12 mouse cellular contexts compared by ENCODE assay signal in the genomic region with DNA sequence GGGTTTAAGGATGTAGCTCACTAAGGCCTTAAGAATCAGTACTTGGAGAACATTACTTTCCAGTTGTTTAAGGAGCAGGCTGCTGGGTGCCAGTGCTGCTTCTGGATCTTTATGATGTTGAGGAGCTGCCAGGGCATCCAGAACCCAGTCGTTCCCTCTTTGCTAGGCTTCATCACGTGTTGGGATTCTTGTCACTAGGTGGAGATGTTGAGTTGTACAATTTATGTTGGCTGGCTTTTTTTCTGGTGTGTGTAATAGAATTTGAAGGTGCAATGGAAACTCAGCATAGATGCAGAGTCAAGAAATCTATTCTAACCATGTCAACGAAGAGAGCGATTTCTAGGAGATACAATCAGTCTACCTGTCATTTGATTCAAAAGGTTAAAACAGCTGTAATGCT.
DNase-seq lines count a peak whose midpoint lies in the region; ATAC-seq lines count a peak whose summit lies in the region.
"Had no signal": no experiment of that assay in that cellular context is flagged by ENCODE, and none has a peak within 500 bp of the region (broad histone marks: within the 10 kb centered on the region; RNA-seq: fewer than 3 reads in every experiment).

No protein-coding gene starts in this region.

- no peaks in the 10 kb centered on the region for H3K9me3 ChIP-seq in kidney, embryonic 16.5 days (ENCODE audit: low read length)
- H3K9me3 ChIP-seq: limb, embryonic 13.5 days; midbrain, embryonic 10.5 days had no signal

- ATAC-seq in kidney, embryonic 16.5 days (ENCODE audit: low FRiP score, low TSS enrichment) = no peak
- ATAC-seq: inflammation-experienced regulatory T-cells, adult 6 months had no signal

- H3K4me3 ChIP-seq in kidney, embryonic 16.5 days (ENCODE audit: low read length) = no peak overlapping the region
- H3K4me3 ChIP-seq: limb, embryonic 13.5 days; midbrain, embryonic 10.5 days had no signal

- no peaks in the 10 kb centered on the region for H3K27me3 ChIP-seq in kidney, embryonic 16.5 days (ENCODE audit: insufficient read depth, low read length)
- H3K27me3 ChIP-seq: limb, embryonic 13.5 days had no signal

- H3K4me2 ChIP-seq in kidney, embryonic 16.5 days (replicated peaks; ENCODE audit: low read depth, low read length) = no peak overlapping the region
- H3K4me2 ChIP-seq: limb, embryonic 13.5 days had no signal

- DNase-seq in adrenal gland, postnatal 36 days = peak; percentile 1
- DNase-seq in adrenal gland, postnatal 25 days = no peak
- DNase-seq in kidney, adult 9 months = peak; percentile 31
- DNase-seq in ZHBTc4 (ENCODE audit: low read depth, low spot score) = peak; percentile 30
- DNase-seq in lung, postnatal 25 days (ENCODE audit: low spot score) = peak; percentile 11
- no peak for DNase-seq in cerebellum, adult 11 months
- no peak for DNase-seq in layer of hippocampus, adult 9-11 months
- DNase-seq: heart, adult 11 months had no signal

- H3K27ac ChIP-seq in kidney, embryonic 16.5 days (ENCODE audit: low read length) = no peak overlapping the region
- H3K27ac ChIP-seq: limb, embryonic 13.5 days; midbrain, embryonic 10.5 days had no signal

- no peak overlapping the region for H3K9ac ChIP-seq in kidney, embryonic 16.5 days (replicated peaks; ENCODE audit: low read length)
- H3K9ac ChIP-seq: limb, embryonic 13.5 days had no signal

- WGBS in kidney, embryonic 16.5 days = 55% methylated on average over 4 of the region's 4 CpGs

- H3K4me1 ChIP-seq in kidney, embryonic 16.5 days (ENCODE audit: insufficient read depth, low read length) = no peaks in the 10 kb centered on the region
- H3K4me1 ChIP-seq: limb, embryonic 13.5 days had no signal

- no peaks in the 10 kb centered on the region for H3K36me3 ChIP-seq in kidney, embryonic 16.5 days (ENCODE audit: insufficient read depth, low read length)
- H3K36me3 ChIP-seq: limb, embryonic 13.5 days; midbrain, embryonic 10.5 days had no signal

Comparison
In these comparisons a context has a peak if more than half of its experiments do, and no peak if none do; other contexts are left out.
1. DNase-seq: peak in adrenal gland, postnatal 36 days (2 of 2), kidney, adult 9 months (single experiment), ZHBTc4 (single experiment) and lung, postnatal 25 days (single experiment); none in adrenal gland, postnatal 25 days (single experiment), cerebellum, adult 11 months (single experiment) and layer of hippocampus, adult 9-11 months (single experiment).